Mouse (Mus musculus) left cerebral cortex, adult 2 months (tissue): ENCODE results near the gene 1600014C10Rik. TPM values are rescaled to one million over a fixed set of nuclear protein-coding genes. Genes with fewer than 3 reads are reported as not detected.

Experiments
- DNase-seq, 2 experiments: peaks; one replicate each; pipeline ENCODE4 v3.0.0; 2021 to 2022; ENCODE audit warnings: low spot score in 2 of 2, mixed read lengths in 1 of 2; ENCODE audit errors: extremely low spot score in 1 of 2
- H3K27ac ChIP-seq: fragments of 200-600 bp; 2 replicates; pipeline ENCODE4 v1.8.1; 2022
- H3K4me3 ChIP-seq: fragments of 200-600 bp; 2 replicates; pipeline ENCODE4 v1.8.1; 2022
- CTCF ChIP-seq: fragments of 200-600 bp; IDR thresholded peaks from 2 replicates; pipeline ENCODE4 v1.8.1; 2022; ENCODE audit warnings: antibody characterized with exemption, mild to moderate bottlenecking, moderate library complexity
- intact Hi-C: fragments of 180-260 bp; cut with DNase I; formaldehyde crosslinking; loops from one replicate; pipeline ENCODE4 v1.15.1; 2025
- total RNA-seq, 2 experiments: library from RNA; stranded (reverse); gene quantifications; 2 replicates each; pipeline ENCODE4 v1.2.3; 2021

Gene 1600014C10Rik
- total RNA-seq, 2 experiments from 2014 or later = 20.7 to 24.0 TPM

- intact Hi-C loops = no loop called here
- no peak overlapping the region; the same call in 1 of the 2 replicates for H3K4me3 ChIP-seq
- no peak for DNase-seq
These were observed 1.8 kb downstream of the 1600014C10Rik start for GRCm38 (mm10) chr7:38184786-38185185.

GRCm38 (mm10) chr7:38186861-38187260 is 3.8 kb downstream of the 1600014C10Rik start:
- Histone ChIP-seq H3K27ac (no peak overlapping the region), H3K4me3 (no peak overlapping the region)
- DNase-seq = no peak
- intact Hi-C loops = no loop called here
- TF ChIP-seq CTCF = no peak

More at GRCm38 (mm10) chr7:38184786-38185185, 1.8 kb downstream of the 1600014C10Rik start:
- no peak for TF ChIP-seq CTCF
- no peak overlapping the region for H3K27ac ChIP-seq

DNA sequence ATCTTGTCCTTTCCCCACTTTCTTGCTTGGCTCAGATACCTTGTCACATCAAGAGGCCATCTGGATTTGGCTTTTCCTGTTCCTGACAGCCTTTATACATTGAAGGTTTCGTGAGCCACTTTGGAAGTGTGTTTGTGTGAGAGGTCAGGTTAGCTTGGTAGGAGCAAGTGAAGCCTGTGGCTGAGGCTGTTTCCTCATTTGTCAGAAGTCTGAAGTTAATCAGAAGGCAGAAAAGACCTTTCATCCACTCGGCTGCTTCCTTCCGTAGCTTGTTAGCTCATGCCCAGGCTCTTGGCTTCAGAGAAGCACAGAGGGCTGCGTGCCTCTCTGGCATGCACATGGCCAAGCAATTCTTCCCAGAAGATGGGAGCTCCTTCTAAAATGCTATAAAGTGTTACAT is 4.8 kb downstream of the 1600014C10Rik start:
- DNase-seq = no peak
- Histone ChIP-seq H3K4me3 (no peak overlapping the region), H3K27ac (no peak overlapping the region)
- intact Hi-C loops = no loop called here
- no peak for TF ChIP-seq CTCF

- DNase-seq = no peak
- Histone ChIP-seq H3K27ac (no peak overlapping the region), H3K4me3 (no peak overlapping the region)
- intact Hi-C loops = no loop called here
- TF ChIP-seq CTCF = no peak
These were observed 5.5 kb downstream of the 1600014C10Rik start for GRCm38 (mm10) chr7:38188281-38189075.

GRCm38 (mm10) chr7:38189136-38189982 is 6.3 kb downstream of the 1600014C10Rik start:
- H3K27ac ChIP-seq = no peak overlapping the region
- DNase-seq = no peak
- intact Hi-C loops = no loop called here
- H3K4me3 ChIP-seq = no peak overlapping the region
- TF ChIP-seq CTCF = no peak

DNA sequence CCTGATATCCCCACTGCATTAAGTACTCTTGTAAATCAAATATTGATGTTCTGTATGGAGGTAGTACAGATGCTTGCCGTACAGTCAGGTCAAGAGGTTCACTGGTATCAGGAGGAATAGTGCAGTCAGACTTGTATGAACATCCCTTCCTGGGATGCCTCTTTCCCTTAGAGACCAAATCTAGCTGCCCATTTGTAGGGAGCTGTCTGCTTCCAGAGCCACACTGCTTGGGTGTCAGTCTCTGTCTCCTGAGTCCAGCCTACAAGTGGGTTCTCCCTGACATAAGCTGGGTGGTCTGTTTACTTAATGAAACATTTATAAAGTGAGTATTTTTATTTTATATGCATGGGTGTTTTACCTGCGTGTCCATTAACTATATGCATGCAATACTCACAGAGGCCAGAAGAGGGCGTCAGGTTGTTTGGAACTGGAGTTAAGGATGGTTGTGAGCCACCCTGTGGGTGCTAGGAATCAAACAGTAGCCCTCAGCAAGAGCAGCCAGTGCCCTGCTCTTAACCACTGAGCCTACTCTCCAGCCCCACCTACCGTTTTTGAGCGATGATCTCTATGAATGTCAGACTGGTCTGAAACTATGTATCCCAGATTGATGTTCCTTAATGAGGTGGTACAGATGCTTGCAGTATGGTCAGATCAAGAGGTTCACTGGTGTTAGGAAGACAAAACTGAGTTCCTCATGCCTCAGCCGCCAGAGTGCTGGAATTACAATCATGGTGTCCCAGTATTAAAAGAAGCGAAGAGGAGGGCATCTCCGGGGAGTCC is 7.2 kb downstream of the 1600014C10Rik start:
- TF ChIP-seq CTCF = peak; percentile 41
- Histone ChIP-seq H3K4me3 (no peak overlapping the region), H3K27ac (no peak overlapping the region)
- DNase-seq = no peak
- intact Hi-C loops = no loop called here

- no peak for TF ChIP-seq CTCF
- Histone ChIP-seq H3K4me3 (no peak overlapping the region), H3K27ac (no peak overlapping the region)
- DNase-seq = no peak
- intact Hi-C loops = no loop called here
These were observed 8.1 kb downstream of the 1600014C10Rik start for GRCm38 (mm10) chr7:38191146-38191545.

GRCm38 (mm10) chr7:38191571-38191970 is 8.6 kb downstream of the 1600014C10Rik start:
- H3K27ac ChIP-seq = no peak overlapping the region
- intact Hi-C loops = no loop called here
- TF ChIP-seq CTCF = peak; percentile 22
- DNase-seq = no peak
- H3K4me3 ChIP-seq = no peak overlapping the region

DNA sequence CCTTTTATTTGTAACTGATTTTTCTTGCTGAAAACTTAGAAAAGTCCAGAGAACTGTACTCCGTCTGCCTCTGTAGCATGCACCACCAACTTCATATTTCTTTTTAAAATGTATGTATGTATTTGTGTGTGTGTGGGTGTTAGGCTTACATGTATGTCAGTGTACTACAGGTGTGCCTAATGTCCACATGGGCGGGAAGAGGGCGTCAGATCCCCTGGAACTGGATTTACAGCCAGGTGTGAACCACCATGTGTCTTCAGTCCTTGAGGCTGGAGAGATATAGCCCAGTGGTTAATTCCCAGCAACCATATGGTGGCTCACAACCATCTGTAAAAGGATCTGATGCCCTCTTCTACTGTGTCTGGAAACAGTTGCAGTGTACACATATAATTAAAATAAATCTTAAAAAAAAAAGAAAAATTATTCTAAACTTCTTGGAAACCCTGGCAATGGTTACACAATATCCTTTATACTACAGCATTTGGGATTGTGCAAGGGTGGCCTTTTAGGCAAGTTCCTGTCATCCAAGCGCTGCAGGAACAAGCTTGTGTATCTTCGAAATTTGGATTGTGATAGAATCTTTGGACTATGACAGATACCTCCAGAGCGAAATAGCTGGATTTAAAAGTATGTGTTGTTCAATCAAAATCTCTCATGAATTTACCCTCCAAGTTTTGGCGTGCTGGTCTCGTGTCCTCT is 17.0 kb downstream of the 1600014C10Rik start:
- Histone ChIP-seq H3K4me3 (peak overlapping the region; percentile 45; the same call in 1 of the 2 replicates), H3K27ac (peak overlapping the region; percentile 74; the same call in 1 of the 2 replicates)
- no peak for DNase-seq
- TF ChIP-seq CTCF = no peak
- intact Hi-C loops = loop anchor here (5.0 kb wide), 1 partner anchor 67 kb away; no protein-coding TSS in a partner anchor

DNA sequence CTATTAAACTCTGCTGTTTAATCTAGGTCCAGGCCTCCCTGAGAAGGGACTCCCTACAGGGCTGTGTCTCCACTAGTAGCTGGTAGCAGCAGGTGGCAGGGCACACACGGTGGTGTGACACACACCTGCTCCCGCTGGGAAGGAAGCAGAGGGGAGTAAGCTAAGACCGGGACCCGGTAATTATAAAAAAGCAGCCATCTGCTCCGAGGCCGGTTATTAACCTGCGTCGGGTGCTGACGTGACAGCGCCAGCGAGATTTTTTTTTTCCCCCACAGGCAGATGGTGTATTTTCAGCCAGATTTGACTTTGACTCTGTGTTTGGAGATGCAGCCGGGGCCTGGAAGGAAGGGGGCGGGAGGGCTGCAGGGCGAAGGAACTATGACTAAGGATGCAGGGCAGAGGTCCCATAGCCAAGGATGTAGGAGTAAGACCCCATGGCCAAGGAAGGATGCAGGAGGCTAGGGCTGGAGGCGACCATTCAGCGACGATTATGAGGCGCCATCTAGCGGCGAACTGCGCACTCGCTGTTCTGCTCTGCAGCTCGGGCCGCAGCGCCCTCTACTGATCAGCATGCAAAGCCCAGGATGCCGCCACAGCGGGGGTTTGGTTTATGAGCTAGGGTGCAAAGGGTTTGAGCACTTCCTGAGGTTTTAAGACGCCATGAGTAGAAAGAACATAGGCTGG is 17.7 kb downstream of the 1600014C10Rik start:
- intact Hi-C loops = loop anchor here (1.0 to 5.0 kb wide), 2 partner anchors 18 to 67 kb away; no protein-coding TSS in a partner anchor
- peak; percentile 87 to 93 for DNase-seq
- Histone ChIP-seq H3K4me3 (peak overlapping the region; percentile 45), H3K27ac (peak overlapping the region; percentile 74; the same call in 1 of the 2 replicates)
- TF ChIP-seq CTCF = no peak; the same call in none of the 2 replicates
